Mouse (Mus musculus) liver, embryonic 14.5 days (tissue): ENCODE measurements at regions not wholly inside any gene's neighbourhood (a gene's known extent, or its start where the extent isn't known, plus 50 kb on each side); places are given as distances from the start of the nearest gene placed in this dataset.
A peak's percentile ranks its signal among the peaks of the same experiment; 100 is the strongest.

ENCODE experiments used
- ATAC-seq: fragments of 200-750 bp; cut with Nextera tagmentation; 2 replicates; pipeline ENCODE4 v1.8.0; 2017; ENCODE audit warnings: moderate number of reproducible peaks, mild to moderate bottlenecking, moderate library complexity; ENCODE audit not compliant: insufficient read depth
- DNase-seq, 3 experiments: peaks; one replicate each; pipeline ENCODE4 v3.0.0-alpha.2; 2012 to 2013; ENCODE audit warnings: low read depth in 3 of 3, low spot score in 3 of 3
- H3K27ac ChIP-seq: fragments of 300-500 bp; sonication (generic); 2 replicates; pipeline ENCODE4 v1.5.1; 2014; ENCODE audit warnings: moderate library complexity, mild to moderate bottlenecking, control low read depth, inconsistent platforms
- H3K27me3 ChIP-seq: fragments of 300-500 bp; sonication (generic); 2 replicates; pipeline ENCODE4 v1.6.1; 2014; ENCODE audit warnings: mild to moderate bottlenecking, low read length, moderate library complexity; ENCODE audit not compliant: control insufficient read depth, insufficient read depth
- H3K36me3 ChIP-seq: fragments of 300-500 bp; sonication (generic); replicated peaks from 2 replicates; pipeline ENCODE4 v1.6.1; 2014; ENCODE audit warnings: low read depth; ENCODE audit not compliant: control insufficient read depth, insufficient read depth
- H3K4me1 ChIP-seq, 2 experiments: fragments of 200-500 bp in 1 of 2; fragments of 300-500 bp in 1 of 2; sonication (generic) in 1 of 2; replicated peaks; 2 replicates each; pipeline ENCODE4 v1.6.1; 2012 to 2014; ENCODE audit warnings: antibody characterized with exemption in 1 of 2, inconsistent platforms in 1 of 2, low read length in 1 of 2; ENCODE audit not compliant: control insufficient read depth in 2 of 2, insufficient read depth in 2 of 2
- H3K4me2 ChIP-seq: fragments of 300-500 bp; sonication (generic); 2 replicates; pipeline ENCODE4 v1.6.1; 2014; ENCODE audit warnings: low read depth, mild to moderate bottlenecking, control low read depth, moderate library complexity
- H3K4me3 ChIP-seq, 2 experiments: fragments of 200-500 bp in 1 of 2; fragments of 300-500 bp in 1 of 2; sonication (generic) in 1 of 2; 2 replicates each; pipeline ENCODE4 v1.5.1; 2012 to 2014; ENCODE audit warnings: low read depth in 2 of 2, low read length in 2 of 2, mild to moderate bottlenecking in 2 of 2, control low read depth in 1 of 2, inconsistent platforms in 1 of 2, moderate library complexity in 1 of 2; ENCODE audit not compliant: insufficient read depth in 1 of 2
- H3K9ac ChIP-seq: fragments of 300-500 bp; sonication (generic); replicated peaks from 2 replicates; pipeline ENCODE4 v1.6.1; 2014; ENCODE audit warnings: mild to moderate bottlenecking, control low read depth, moderate library complexity
- H3K9me3 ChIP-seq: fragments of 300-500 bp; sonication (generic); 2 replicates; pipeline ENCODE4 v1.6.1; 2016; ENCODE audit warnings: low read length, mixed read lengths; ENCODE audit not compliant: control insufficient read depth
- CTCF ChIP-seq: IDR thresholded peaks from 2 replicates; pipeline ENCODE4 v1.5.1; 2016; ENCODE audit warnings: antibody characterized with exemption, low read depth, control low read depth
- EP300 ChIP-seq: IDR thresholded peaks from 2 replicates; pipeline ENCODE4 v1.6.1; 2016; ENCODE audit warnings: antibody characterized with exemption, low read depth
- WGBS: fragments of 180-500 bp; shearing (Covaris S2); extraction: QIAGEN DNeasy Blood & Tissue Kit; methylation state at CpG from one replicate; pipeline ENCODE4 v1.1.7; 2014; ENCODE audit not compliant: insufficient replicate concordance; 5-methylcytosine and 5-hydroxymethylcytosine counted together

- ATAC-seq: no peak
Measured at GRCm38 (mm10) chr6:66298056-66298455, 237.1 kb upstream of the Mad2l1 start.

GRCm38 (mm10) chr6:66300189-66300588 is 235.0 kb upstream of the Mad2l1 start:
- no peaks in the 10 kb centered on the region for H3K36me3 ChIP-seq
- no peak overlapping the region for H3K4me2 ChIP-seq
- no peak for DNase-seq
- H3K9ac ChIP-seq: no peak overlapping the region
- no peak overlapping the region for H3K4me3 ChIP-seq
- H3K27me3 ChIP-seq: no peaks in the 10 kb centered on the region
- ATAC-seq: no peak
- TF ChIP-seq EP300 (no peak), CTCF (no peak)
- no peak overlapping the region for H3K27ac ChIP-seq
- H3K4me1 ChIP-seq: no peaks in the 10 kb centered on the region
- H3K9me3 ChIP-seq: no peaks in the 10 kb centered on the region

More at GRCm38 (mm10) chr6:66298056-66298455, 237.1 kb upstream of the Mad2l1 start:
- H3K4me3 ChIP-seq: no peak overlapping the region
- no peak for DNase-seq
- H3K27ac ChIP-seq: no peak overlapping the region
- no peaks in the 10 kb centered on the region for H3K36me3 ChIP-seq
- no peaks in the 10 kb centered on the region for H3K4me1 ChIP-seq
- TF ChIP-seq EP300 (no peak), CTCF (no peak)
- no peak overlapping the region for H3K9ac ChIP-seq
- WGBS: 78% methylated on average over 4 of the region's 4 CpGs
- H3K9me3 ChIP-seq: no peaks in the 10 kb centered on the region
- no peaks in the 10 kb centered on the region for H3K27me3 ChIP-seq
- H3K4me2 ChIP-seq: no peak overlapping the region

GRCm38 (mm10) chr6:66344848-66345247 is 190.3 kb upstream of the Mad2l1 start:
- Histone ChIP-seq H3K27me3 (no peaks in the 10 kb centered on the region), H3K4me3 (no peak overlapping the region), H3K4me1 (peaks cover 3 to 9% of the 10 kb centered on the region in 2 experiments; a peak in 3 of 4 replicates), H3K9ac (no peak overlapping the region), H3K36me3 (no peaks in the 10 kb centered on the region), H3K27ac (no peak overlapping the region), H3K9me3 (no peaks in the 10 kb centered on the region), H3K4me2 (no peak overlapping the region)
- 48% methylated on average over 2 of the region's 2 CpGs for WGBS
- TF ChIP-seq EP300 (no peak), CTCF (no peak)
- no peak for DNase-seq
- no peak for ATAC-seq

- 32% methylated on average over 2 of the region's 2 CpGs for WGBS
- peaks cover 3 to 9% of the 10 kb centered on the region in 2 experiments; a peak in 3 of 4 replicates for H3K4me1 ChIP-seq
- H3K9me3 ChIP-seq: no peaks in the 10 kb centered on the region
- H3K4me3 ChIP-seq: no peak overlapping the region
- ATAC-seq (peak; percentile 72), DNase-seq (peak; percentile 24 to 31 (median 28))
- TF ChIP-seq CTCF: no peak
- peak; percentile 52 for TF ChIP-seq EP300
- no peaks in the 10 kb centered on the region for H3K36me3 ChIP-seq
- no peaks in the 10 kb centered on the region for H3K27me3 ChIP-seq
- no peak overlapping the region for H3K27ac ChIP-seq
- H3K9ac ChIP-seq: no peak overlapping the region
- H3K4me2 ChIP-seq: no peak overlapping the region
Measured at GRCm38 (mm10) chr6:66347356-66347755, 187.8 kb upstream of the Mad2l1 start.

- Histone ChIP-seq H3K27ac (no peak overlapping the region), H3K9me3 (no peaks in the 10 kb centered on the region), H3K27me3 (no peaks in the 10 kb centered on the region), H3K4me3 (no peak overlapping the region), H3K9ac (no peak overlapping the region), H3K4me2 (no peak overlapping the region), H3K4me1 (no peaks in the 10 kb centered on the region), H3K36me3 (no peaks in the 10 kb centered on the region)
- TF ChIP-seq CTCF: no peak
- no peak for TF ChIP-seq EP300
- DNase-seq (no peak), ATAC-seq (no peak)
- WGBS: 65% methylated on average over 3 of the region's 3 CpGs
Measured at GRCm38 (mm10) chr6:66361130-66361529, 174.1 kb upstream of the Mad2l1 start.

GRCm38 (mm10) chr6:66367263-66367662 is 167.9 kb upstream of the Mad2l1 start:
- Histone ChIP-seq H3K4me3 (no peak overlapping the region), H3K36me3 (no peaks in the 10 kb centered on the region), H3K27me3 (no peaks in the 10 kb centered on the region), H3K4me1 (no peaks in the 10 kb centered on the region), H3K27ac (no peak overlapping the region), H3K9me3 (no peaks in the 10 kb centered on the region), H3K9ac (no peak overlapping the region), H3K4me2 (no peak overlapping the region)
- ATAC-seq (no peak), DNase-seq (no peak)
- TF ChIP-seq EP300 (no peak), CTCF (no peak)
